Mouse (Mus musculus) bone marrow, adult 2 months (tissue): ENCODE results near the gene Gm49721. TPM values are rescaled to one million over a fixed set of nuclear protein-coding genes. Genes with fewer than 3 reads are reported as not detected.
"Not testable (repeated sequence)": the region's sequence is repeated elsewhere in the genome, so short reads cannot be mapped to it uniquely, and the experiment has no call there.

Experiments
- H3K27ac ChIP-seq: fragments of 200-500 bp; 2 replicates; pipeline ENCODE4 v1.5.1; 2012; ENCODE audit warnings: low read depth, mild to moderate bottlenecking, control low read depth, inconsistent platforms, low read length; ENCODE audit not compliant: control insufficient read depth, poor library complexity, insufficient read depth
- H3K4me1 ChIP-seq: fragments of 200-500 bp; 2 replicates; pipeline ENCODE4 v1.6.1; 2011; ENCODE audit warnings: low read length; ENCODE audit not compliant: control insufficient read depth, insufficient read depth
- H3K4me3 ChIP-seq: fragments of 200-500 bp; replicated peaks from 2 replicates; pipeline ENCODE3; 2011; ENCODE audit warnings: mild to moderate bottlenecking, low read depth, low read length, control low read depth; ENCODE audit not compliant: control insufficient read depth
- CTCF ChIP-seq: fragments of 200-500 bp; IDR thresholded peaks from 2 replicates; pipeline ENCODE4 v1.5.1; 2011; ENCODE audit warnings: low read length, control low read depth; ENCODE audit not compliant: control insufficient read depth, insufficient read depth
- WGBS: fragments of 180-500 bp; shearing (Covaris S2); methylation state at CpG from one replicate; pipeline ENCODE4 v1.1.7; 2018; 5-methylcytosine and 5-hydroxymethylcytosine counted together
- polyA plus RNA-seq: library from polyadenylated mRNA; stranded (reverse); fragments of >200 nt; gene quantifications from 2 replicates; pipeline ENCODE4 v1.2.4, GENCODE M21; 2011; ENCODE audit warnings: low replicate concordance; ENCODE audit not compliant: missing spikeins, insufficient read depth, insufficient read length

The Gm49721 gene
- polyA plus RNA-seq, 1 experiment, result not detected

GRCm38 (mm10) chr17:7069561-7070240 lies 91.0 kb downstream of the Gm49721 start:
- H3K4me3 ChIP-seq, H3K27ac ChIP-seq, H3K4me1 ChIP-seq: not testable (repeated sequence)
- WGBS, result 73% methylated on average over 6 of the region's 7 CpGs

- H3K4me1 ChIP-seq, H3K4me3 ChIP-seq, H3K27ac ChIP-seq: not testable (repeated sequence)
- 0 out of 2 replicates have a peak, but pooled peaks have one; percentile 15 for TF ChIP-seq CTCF
- 26% methylated on average over 3 of the region's 3 CpGs for WGBS
These were observed 95.8 kb downstream of the Gm49721 start for GRCm38 (mm10) chr17:7074494-7074893.

- H3K4me3 ChIP-seq, H3K4me1 ChIP-seq, H3K27ac ChIP-seq: not testable (repeated sequence)
- 13% methylated on average over 5 of the region's 6 CpGs for WGBS
These were observed 96.8 kb downstream of the Gm49721 start for GRCm38 (mm10) chr17:7075519-7075918.

DNA sequence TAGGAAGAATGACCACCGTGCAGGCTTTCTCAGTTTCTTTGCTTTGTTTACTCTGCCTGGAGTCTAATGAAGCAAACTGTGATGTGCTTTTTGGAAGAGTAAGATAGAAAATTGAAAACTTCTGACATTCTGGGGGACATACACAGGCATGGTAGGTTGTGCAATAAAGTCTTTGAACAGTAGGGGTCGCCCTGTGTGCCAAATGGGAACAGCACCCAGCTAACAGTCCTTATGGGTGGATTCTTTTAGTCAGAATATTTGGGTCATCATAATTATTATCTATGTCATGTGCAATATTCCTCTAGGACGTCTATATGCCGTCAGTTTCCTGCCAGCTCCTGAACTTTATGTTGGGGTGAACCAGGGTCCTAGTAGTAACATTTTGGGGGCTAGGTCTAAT lies 100.9 kb downstream of the Gm49721 start:
- not testable (repeated sequence) for H3K27ac ChIP-seq, H3K4me3 ChIP-seq, H3K4me1 ChIP-seq
- 0% methylated on average over 1 of the region's 4 CpGs for WGBS

- no CpG with 5 or more reads among the region's 5 CpGs for WGBS
- H3K4me1 ChIP-seq, H3K4me3 ChIP-seq, H3K27ac ChIP-seq: not testable (repeated sequence)
These were observed 105.8 kb downstream of the Gm49721 start for GRCm38 (mm10) chr17:7084523-7084922.

GRCm38 (mm10) chr17:7085469-7086168 lies 106.9 kb downstream of the Gm49721 start:
- no CpG with 5 or more reads among the region's 12 CpGs for WGBS
- not testable (repeated sequence) for H3K4me1 ChIP-seq, H3K27ac ChIP-seq, H3K4me3 ChIP-seq

DNA sequence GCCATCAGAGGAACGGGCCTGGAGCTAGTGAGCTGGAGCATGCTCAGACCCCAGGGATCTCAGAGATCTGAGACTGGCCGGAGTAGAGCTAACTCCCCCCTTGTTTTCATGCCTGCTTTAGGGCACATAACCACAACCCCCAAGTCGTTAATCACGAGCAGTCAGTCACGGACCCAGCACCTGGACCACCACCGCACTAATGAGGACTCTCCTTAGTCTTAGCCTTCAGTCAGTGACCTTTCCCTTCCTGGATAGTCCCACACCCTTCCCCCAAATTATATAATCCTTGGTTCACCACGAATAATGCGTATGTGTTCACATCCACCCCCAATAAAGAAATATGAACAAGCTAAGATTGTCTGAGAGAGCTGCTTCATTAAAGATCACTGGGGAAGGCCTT lies 108.1 kb downstream of the Gm49721 start:
- H3K4me1 ChIP-seq, H3K27ac ChIP-seq, H3K4me3 ChIP-seq: not testable (repeated sequence)
- WGBS, result 68% methylated on average over 6 of the region's 8 CpGs

Other genes with a start within 250 kb of the Gm49721 start
- 71.7 and 82.0 TPM in 2 replicates for gene Ezr, start 196.1 kb upstream of the Gm49721 start, polyA plus RNA-seq
- 4.9 and 7.1 TPM in 2 replicates for gene Rsph3b, start 30.2 kb upstream of the Gm49721 start, polyA plus RNA-seq
- 16.3 and 32.8 TPM in 2 replicates for gene Tagap1, start 17.7 kb upstream of the Gm49721 start, polyA plus RNA-seq
- gene Rnaset2b, start 8.3 kb upstream of the Gm49721 start, polyA plus RNA-seq, result 57.9 and 135 TPM in 2 replicates
- 2.7 TPM in 1 of 2 replicates, not detected in the other for gene Gm1604a, start 46.7 kb downstream of the Gm49721 start, polyA plus RNA-seq
- 2.4 and 9.1 TPM in 2 replicates for gene Rps6ka2, start 191.2 kb downstream of the Gm49721 start, polyA plus RNA-seq